Mouse (Mus musculus) cerebellum, adult 11-12 months (tissue): ENCODE data around the gene 2210408I21Rik.

Source experiments
- DNase-seq: peaks from one replicate; pipeline ENCODE4 v3.0.0; 2022

The 2210408I21Rik gene

GRCm38 (mm10) chr13:77514046-77514445 is 378.7 kb downstream of the 2210408I21Rik start:
- no peak for DNase-seq

DNA sequence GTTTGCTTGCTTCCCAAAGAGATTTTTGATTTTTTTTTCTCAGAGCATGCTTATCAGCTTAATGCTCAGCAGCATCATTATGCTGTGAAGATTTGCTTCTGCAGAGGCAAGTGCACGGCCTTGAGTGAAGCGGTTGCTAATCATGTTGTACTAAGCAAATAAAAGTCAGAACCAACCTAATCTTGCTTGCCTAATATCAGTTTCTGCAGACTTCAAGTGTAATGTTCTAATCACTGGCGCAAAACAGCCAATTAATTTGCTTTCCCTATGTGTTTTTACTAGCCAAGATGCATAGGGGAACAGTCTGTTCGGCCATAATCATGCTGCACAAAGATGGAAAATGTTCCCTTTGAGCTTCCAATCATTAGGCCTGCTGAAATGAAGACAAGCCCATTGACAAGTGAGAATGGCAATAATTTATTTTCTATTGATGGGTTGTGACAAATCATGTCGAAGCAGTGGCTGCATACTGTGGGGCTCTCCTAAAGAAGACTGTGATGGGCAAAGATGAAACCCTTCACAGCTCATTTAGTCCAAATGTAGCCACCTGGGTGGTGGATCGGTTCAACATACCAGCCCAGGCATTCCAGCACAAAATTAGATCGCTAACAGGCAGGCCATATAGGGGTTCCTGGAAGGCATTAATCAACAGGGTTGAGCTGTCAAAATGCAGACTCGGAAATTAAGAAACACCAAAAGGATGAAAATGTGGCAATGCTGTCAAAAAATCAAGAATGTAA is 393.8 kb downstream of the 2210408I21Rik start:
- DNase-seq: no peak

- DNase-seq: no peak
Measured at GRCm38 (mm10) chr13:77529760-77530159, 394.4 kb downstream of the 2210408I21Rik start.

DNA sequence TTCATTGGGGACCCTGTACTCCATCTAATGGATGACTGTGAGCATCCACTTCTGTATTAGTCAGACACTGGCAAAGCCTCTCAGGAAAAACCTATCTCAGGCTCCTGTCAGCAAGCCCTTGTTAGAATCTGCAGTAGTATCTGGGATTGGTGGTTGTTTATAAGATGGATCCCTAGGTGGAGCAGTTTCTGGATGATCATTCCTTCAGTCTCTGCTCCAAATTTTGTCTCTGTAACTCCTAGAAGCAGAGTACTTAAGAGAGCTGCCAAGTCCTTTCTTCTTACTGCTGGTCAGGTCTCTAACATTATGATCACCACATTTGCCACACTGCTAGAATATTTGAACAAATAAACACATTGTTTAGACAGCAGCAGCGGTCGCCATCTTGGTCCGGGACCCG is 402.1 kb downstream of the 2210408I21Rik start:
- DNase-seq: no peak

- DNase-seq: no peak
Measured at GRCm38 (mm10) chr13:77547486-77548385, 412.4 kb downstream of the 2210408I21Rik start.

- DNase-seq: no peak
Measured at GRCm38 (mm10) chr13:77548386-77548695, 413.0 kb downstream of the 2210408I21Rik start.

DNA sequence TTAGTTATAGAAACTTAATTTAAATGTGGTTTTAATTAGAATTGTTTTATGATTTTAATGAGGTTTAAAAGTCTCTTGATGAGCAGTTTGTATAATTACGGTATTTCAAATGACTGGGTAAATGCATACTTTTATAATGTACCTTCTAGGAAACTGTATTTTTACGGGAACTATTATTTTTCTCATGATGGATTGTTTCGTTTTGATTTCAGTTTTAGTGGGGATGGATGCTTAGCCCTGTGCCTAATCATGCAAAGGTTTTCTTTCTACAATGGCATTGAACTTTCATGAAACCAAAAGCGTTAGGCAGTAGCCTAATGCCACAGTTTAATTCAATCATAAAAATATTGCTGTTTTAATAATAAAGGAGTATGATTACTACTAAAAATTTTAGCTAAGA is 413.4 kb downstream of the 2210408I21Rik start:
- no peak for DNase-seq

DNA sequence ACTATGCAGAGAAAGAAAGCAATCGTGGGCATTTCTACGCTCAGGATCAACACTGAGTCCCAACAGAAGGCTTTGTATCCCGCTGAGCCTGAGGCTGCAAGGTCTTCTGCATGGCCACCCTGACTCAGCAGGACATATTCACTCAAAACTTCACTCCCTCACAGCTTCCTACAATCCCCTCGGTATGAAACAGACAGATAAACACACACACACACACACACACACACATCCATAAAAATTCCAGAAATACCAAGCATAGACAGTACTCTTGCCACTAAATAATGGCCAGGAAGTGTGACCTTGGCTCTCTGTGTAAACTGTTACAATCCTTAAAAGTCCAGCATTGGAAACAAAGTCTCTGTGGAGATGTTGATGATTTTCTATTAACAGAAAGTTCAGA is 458.7 kb downstream of the 2210408I21Rik start:
- DNase-seq: no peak

GRCm38 (mm10) chr13:77615346-77615745 is 480.0 kb downstream of the 2210408I21Rik start:
- DNase-seq: no peak
